Mouse (Mus musculus) heart, embryonic 16.5 days (tissue): ENCODE data around the gene Ccdc177. TPM values are rescaled to one million over a fixed set of nuclear protein-coding genes. Genes with fewer than 3 reads are reported as not detected.
A peak's percentile ranks its signal among the peaks of the same experiment; 100 is the strongest.

ENCODE experiments used
- ATAC-seq: fragments of 200-750 bp; cut with Nextera tagmentation; replicated peaks from 2 replicates; pipeline ENCODE4 v1.8.0; 2017; ENCODE audit warnings: moderate number of reproducible peaks; ENCODE audit not compliant: insufficient read depth, low FRiP score; ENCODE audit errors: extremely low read depth
- H3K27ac ChIP-seq: fragments of 300-500 bp; sonication (generic); 2 replicates; pipeline ENCODE4 v1.5.1; 2014; ENCODE audit warnings: mild to moderate bottlenecking, low read length, control low read depth, moderate library complexity
- H3K27me3 ChIP-seq: fragments of 300-500 bp; sonication (generic); 2 replicates; pipeline ENCODE4 v1.6.1; 2014; ENCODE audit warnings: low read length, mixed read lengths; ENCODE audit not compliant: control insufficient read depth, insufficient read depth
- H3K36me3 ChIP-seq: fragments of 300-500 bp; sonication (generic); 2 replicates; pipeline ENCODE4 v1.6.1; 2014; ENCODE audit not compliant: control insufficient read depth, insufficient read depth
- H3K4me1 ChIP-seq: fragments of 300-500 bp; sonication (generic); 2 replicates; pipeline ENCODE4 v1.6.1; 2014; ENCODE audit warnings: low read length, mixed read lengths; ENCODE audit not compliant: control insufficient read depth, insufficient read depth
- H3K4me2 ChIP-seq: fragments of 300-500 bp; sonication (generic); 2 replicates; pipeline ENCODE4 v1.6.1; 2014; ENCODE audit warnings: low read depth, mild to moderate bottlenecking, control low read depth, low read length
- H3K4me3 ChIP-seq: fragments of 300-500 bp; sonication (generic); 2 replicates; pipeline ENCODE4 v1.5.1; 2014; ENCODE audit warnings: mild to moderate bottlenecking, control low read depth, low read length
- H3K9ac ChIP-seq: fragments of 300-500 bp; sonication (generic); 2 replicates; pipeline ENCODE4 v1.6.1; 2014; ENCODE audit warnings: low read length, control low read depth
- H3K9me3 ChIP-seq: fragments of 300-500 bp; sonication (generic); replicated peaks from 2 replicates; pipeline ENCODE4 v1.6.1; 2016; ENCODE audit warnings: low read length; ENCODE audit not compliant: control insufficient read depth
- WGBS: fragments of 180-500 bp; shearing (Covaris S2); extraction: QIAGEN DNeasy Blood & Tissue Kit; methylation state at CpG from one replicate; pipeline ENCODE4 v1.1.7; 2014; 5-methylcytosine and 5-hydroxymethylcytosine counted together
- polyA plus RNA-seq: library from polyadenylated mRNA; unstranded; fragments of >200 nt; fragmentation: Nextera tagmentation; extraction: Ambion mirVana; gene quantifications from 2 replicates; pipeline ENCODE4 v1.2.1, GENCODE M21; 2015

The Ccdc177 gene
- polyA plus RNA-seq, 1 experiment from 2014 or later = not detected

DNA sequence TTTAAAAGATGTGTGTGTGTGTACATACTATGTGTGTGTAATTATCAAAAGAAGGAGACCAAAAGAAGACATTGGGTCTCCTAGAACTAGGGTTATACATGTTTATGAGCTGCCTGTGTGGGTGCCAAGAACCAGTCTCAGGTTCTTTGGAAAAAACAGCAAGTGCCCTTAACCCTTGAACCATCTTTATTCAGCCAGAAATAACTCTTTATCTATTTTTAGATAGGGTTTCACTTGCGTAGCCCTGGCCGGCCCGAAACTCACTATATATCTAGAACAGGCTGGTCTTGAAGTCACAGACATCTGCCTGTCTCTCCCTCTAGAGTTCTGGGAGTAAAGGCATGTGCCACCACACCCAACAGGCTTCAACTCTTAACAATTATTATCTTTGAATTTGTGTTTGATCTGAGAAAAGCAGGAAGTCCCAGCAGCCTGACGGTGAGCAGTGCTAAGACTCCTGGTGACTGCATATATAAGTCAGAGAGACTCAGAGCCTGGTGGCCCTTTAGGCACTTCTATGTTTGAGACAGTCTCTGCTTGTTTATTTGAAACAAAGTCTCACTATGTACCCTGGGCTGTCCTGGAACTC is 15.7 kb upstream of the Ccdc177 start:
- no peaks in the 10 kb centered on the region for H3K27me3 ChIP-seq
- no peak overlapping the region for H3K27ac ChIP-seq
- 31% methylated on average over 4 of the region's 4 CpGs for WGBS
- no peak overlapping the region for H3K9ac ChIP-seq
- H3K4me2 ChIP-seq = no peak overlapping the region
- H3K4me1 ChIP-seq = peaks cover 4% of the 10 kb centered on the region
- no peaks in the 10 kb centered on the region for H3K9me3 ChIP-seq
- no peaks in the 10 kb centered on the region for H3K36me3 ChIP-seq
- no peak overlapping the region for H3K4me3 ChIP-seq
- ATAC-seq = no peak

DNA sequence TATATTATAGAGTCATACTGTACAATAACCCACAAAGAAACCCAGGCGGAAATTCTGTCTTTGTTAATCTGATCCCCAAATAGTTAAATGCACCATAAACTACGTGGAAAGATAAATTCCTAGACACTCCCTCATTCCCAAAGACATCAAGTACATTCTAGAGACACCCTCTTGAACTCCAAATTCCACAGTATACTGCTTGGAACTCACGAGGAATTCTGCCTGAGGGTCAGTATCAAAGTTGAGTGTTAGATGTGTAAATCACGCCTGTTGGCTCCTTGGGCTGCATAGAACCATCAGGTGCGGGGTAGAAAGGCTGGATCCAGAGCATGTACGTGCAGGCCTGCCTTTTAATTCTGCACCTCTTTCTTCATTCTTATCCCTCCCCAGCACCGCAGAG is 14.3 kb upstream of the Ccdc177 start:
- Histone ChIP-seq H3K27me3 (no peaks in the 10 kb centered on the region), H3K27ac (no peak overlapping the region), H3K4me2 (no peak overlapping the region), H3K9me3 (no peaks in the 10 kb centered on the region), H3K36me3 (no peaks in the 10 kb centered on the region), H3K4me3 (no peak overlapping the region), H3K4me1 (peaks cover 4% of the 10 kb centered on the region), H3K9ac (no peak overlapping the region)
- 60% methylated on average over 7 of the region's 7 CpGs for WGBS
- ATAC-seq = no peak

DNA sequence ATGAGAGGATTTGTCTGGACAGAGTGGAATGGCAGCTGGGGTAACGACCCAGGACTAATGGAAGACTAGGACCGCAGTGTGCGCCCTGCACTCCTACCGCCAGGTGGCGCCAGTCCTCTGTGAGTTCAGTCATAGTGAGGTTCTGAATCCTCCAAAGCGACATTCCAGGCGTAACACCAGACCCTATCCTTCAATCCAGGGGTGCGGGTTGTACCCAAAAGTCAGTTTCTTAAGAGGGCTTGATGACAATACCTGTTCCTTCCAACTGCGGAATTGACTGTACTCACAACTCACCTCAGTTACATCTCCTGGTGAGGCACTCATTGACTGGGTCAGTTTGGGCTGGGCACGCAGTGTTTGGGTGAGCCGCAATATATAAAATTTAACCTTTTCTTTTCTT is 9.2 kb upstream of the Ccdc177 start:
- Histone ChIP-seq H3K9ac (no peak overlapping the region), H3K9me3 (no peaks in the 10 kb centered on the region), H3K27ac (no peak overlapping the region), H3K27me3 (no peaks in the 10 kb centered on the region), H3K4me3 (no peak overlapping the region), H3K4me1 (no peaks in the 10 kb centered on the region), H3K4me2 (no peak overlapping the region), H3K36me3 (no peaks in the 10 kb centered on the region)
- no peak for ATAC-seq
- 18% methylated on average over 11 of the region's 11 CpGs for WGBS

DNA sequence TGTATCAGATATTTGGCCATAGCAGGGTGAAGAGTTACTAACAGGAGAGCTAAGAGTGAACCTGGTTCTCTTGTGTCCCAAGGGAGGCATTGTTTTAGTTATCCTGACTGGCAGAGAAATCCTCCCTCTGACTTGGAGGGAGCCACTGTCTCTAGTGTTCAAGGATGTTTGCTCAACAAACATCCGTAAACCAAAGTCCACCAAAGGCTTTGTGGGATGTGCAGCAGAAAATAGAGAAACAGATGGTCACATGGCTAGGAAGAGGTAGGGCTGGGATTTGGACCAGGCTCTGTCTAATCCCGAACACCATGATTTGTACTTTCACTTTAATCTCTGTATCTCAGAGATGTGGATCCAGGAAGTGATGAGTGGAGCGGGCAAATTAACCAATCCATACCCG is 3.6 kb upstream of the Ccdc177 start:
- H3K27me3 ChIP-seq = peaks cover 33% of the 10 kb centered on the region
- H3K4me1 ChIP-seq = peaks cover 5% of the 10 kb centered on the region
- H3K36me3 ChIP-seq = no peaks in the 10 kb centered on the region
- no peak overlapping the region for H3K9ac ChIP-seq
- no peak overlapping the region for H3K27ac ChIP-seq
- ATAC-seq = no peak
- no peak overlapping the region for H3K4me3 ChIP-seq
- no peak overlapping the region for H3K4me2 ChIP-seq
- H3K9me3 ChIP-seq = no peaks in the 10 kb centered on the region
- 57% methylated on average over 4 of the region's 4 CpGs for WGBS

DNA sequence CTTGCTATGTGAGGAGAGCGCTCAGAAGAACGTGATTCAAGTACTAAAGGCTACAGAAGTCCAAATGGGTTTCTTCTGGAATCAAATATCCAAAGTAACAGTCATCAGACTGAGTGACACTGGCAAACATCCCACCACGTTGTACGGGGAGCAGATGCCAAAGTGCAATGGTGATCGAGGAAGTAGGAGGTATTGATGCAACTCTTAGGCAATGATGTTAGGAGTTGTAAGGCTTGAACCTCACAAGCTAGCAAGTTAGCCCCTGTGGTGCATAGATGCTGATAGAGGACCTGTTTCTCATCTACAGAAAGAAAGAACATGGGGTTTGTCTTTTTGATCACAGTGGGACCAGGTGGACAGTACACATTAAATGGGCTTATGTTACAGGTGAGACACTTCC is 2.5 kb upstream of the Ccdc177 start:
- Histone ChIP-seq H3K4me2 (no peak overlapping the region), H3K9me3 (no peaks in the 10 kb centered on the region), H3K4me1 (peaks cover 13% of the 10 kb centered on the region), H3K9ac (no peak overlapping the region), H3K36me3 (no peaks in the 10 kb centered on the region), H3K27ac (no peak overlapping the region), H3K4me3 (no peak overlapping the region), H3K27me3 (peaks cover 44% of the 10 kb centered on the region)
- 74% methylated on average over 5 of the region's 5 CpGs for WGBS
- ATAC-seq = no peak

DNA sequence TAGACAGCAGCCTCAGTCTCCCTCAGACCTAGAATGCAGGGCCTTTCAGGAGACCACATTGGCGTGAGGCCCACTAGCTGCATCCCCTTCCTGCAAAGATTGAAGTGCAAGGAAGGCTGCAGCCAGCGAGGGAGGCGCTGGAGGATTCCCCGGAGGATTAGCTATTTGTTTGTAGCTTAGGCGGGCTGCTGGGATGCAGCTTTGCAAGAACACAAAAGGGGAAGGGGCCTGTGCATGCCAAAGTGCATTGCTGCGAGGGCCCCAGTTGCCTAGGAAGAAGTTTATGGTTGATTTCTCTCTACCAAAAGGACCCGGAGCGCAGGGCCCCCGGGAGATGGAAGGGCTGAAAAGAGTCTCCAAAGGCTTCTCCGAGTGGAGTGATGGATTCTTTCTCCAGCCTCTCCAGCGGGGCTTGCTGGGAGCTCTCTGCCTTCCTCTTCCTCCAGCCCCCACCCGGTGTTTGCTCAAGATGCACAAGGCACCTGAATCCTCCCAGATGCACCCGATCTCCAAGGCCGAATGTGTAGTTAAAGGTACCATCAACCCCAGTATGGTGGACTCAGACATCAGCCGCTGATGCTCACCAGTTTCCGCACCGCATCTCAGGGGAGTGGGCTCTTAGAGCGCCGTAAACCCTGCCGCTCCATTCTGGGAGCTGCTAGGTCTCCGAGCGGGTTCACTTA is 633 bp downstream of the Ccdc177 start:
- Histone ChIP-seq H3K4me1 (peaks cover 20% of the 10 kb centered on the region), H3K36me3 (no peaks in the 10 kb centered on the region), H3K9ac (peak overlapping the region; percentile 39; the same call in 1 of the 2 replicates), H3K9me3 (no peaks in the 10 kb centered on the region), H3K4me3 (peak overlapping the region; percentile 51), H3K4me2 (peak overlapping the region; percentile 67), H3K27me3 (peaks cover 75% of the 10 kb centered on the region), H3K27ac (no peak overlapping the region)
- no peak for ATAC-seq
- 3% methylated on average over 22 of the region's 22 CpGs for WGBS

DNA sequence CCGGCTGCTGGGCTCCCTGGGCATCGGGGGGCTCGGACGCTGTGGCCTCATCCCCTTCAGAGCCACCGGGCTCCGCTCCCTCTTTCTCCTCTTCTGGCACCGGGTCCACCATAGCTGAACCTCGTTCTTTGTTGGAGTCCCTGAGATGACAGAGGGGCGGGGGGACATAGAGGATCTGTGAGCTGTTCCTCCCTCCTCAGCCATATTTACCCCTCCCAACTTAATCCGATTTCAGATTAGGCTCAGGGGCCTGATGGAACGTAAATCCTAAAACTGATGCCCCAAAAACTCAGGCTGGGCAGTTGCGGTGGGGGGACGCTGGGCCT is 1.1 kb downstream of the Ccdc177 start:
- 6% methylated on average over 13 of the region's 13 CpGs for WGBS
- no peak overlapping the region for H3K27ac ChIP-seq
- ATAC-seq = no peak
- H3K27me3 ChIP-seq = peaks cover 81% of the 10 kb centered on the region
- no peak overlapping the region for H3K9ac ChIP-seq
- no peaks in the 10 kb centered on the region for H3K36me3 ChIP-seq
- peaks cover 20% of the 10 kb centered on the region for H3K4me1 ChIP-seq
- peak overlapping the region; percentile 63 for H3K4me3 ChIP-seq
- H3K4me2 ChIP-seq = peak overlapping the region; percentile 99
- H3K9me3 ChIP-seq = no peaks in the 10 kb centered on the region

DNA sequence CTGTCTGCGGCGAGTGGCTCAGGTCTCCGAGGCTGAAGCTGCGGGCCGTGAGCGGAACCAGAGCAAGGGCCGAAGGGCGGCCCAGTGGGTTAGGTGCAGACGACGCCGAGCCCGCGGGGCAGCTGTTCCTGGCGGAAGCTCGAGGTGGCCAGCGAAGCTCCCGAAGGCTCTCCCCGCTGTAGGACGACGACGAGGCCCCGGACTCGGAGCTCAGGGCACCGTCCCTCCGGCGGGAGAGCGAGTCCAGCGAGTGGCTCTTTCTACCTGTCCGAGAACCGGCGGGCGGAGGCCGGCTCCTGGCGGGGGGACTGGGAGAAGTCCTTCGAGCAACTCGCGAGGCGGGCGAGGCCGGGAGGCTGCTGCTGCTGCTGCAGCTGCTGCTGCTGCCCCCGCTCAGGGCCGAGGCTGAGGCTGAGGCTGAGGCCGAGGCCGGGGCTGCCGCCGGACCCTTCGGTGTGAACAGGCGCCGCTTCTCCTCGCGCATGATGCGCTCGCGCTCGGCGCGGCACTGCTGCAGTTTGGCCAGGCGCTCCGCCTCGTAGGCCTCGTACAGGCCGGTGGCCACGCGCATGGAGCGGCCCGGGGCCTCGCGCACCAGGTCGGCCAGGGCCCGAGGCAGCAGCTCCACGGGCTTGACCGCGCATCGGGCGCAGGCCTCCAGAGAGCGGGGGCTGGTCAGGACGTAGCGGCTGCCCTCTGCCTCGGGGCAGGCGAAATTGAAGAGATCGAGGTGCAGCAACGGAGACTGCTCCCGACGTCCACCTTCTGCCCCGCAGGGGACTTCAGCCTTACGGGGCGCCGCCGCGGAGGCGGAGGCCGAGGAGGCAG is 1.7 kb downstream of the Ccdc177 start:
- H3K4me3 ChIP-seq = peak overlapping the region; percentile 63
- H3K36me3 ChIP-seq = no peaks in the 10 kb centered on the region
- no peak overlapping the region for H3K27ac ChIP-seq
- no peaks in the 10 kb centered on the region for H3K9me3 ChIP-seq
- peak overlapping the region; percentile 99 for H3K4me2 ChIP-seq
- H3K27me3 ChIP-seq = peaks cover 85% of the 10 kb centered on the region
- peak overlapping the region; percentile 62 for H3K9ac ChIP-seq
- 2% methylated on average over 86 of the region's 92 CpGs for WGBS
- ATAC-seq = peak; percentile 23; the same call in 1 of the 2 replicates
- peaks cover 20% of the 10 kb centered on the region for H3K4me1 ChIP-seq
